Mouse (Mus musculus): ENCODE measurements around the gene 1700018B08Rik. TPM values are rescaled to one million over a fixed set of nuclear protein-coding genes. Genes with fewer than 3 reads are reported as not detected.
A peak's percentile ranks its signal among the peaks of the same experiment; 100 is the strongest.

The 1700018B08Rik gene
- not detected for total RNA-seq (2021)

GRCm38 (mm10) chr8:121544276-121544785, at the start of gene 1700018B08Rik:
1700018B08Rik (minus strand) TSS chr8:121544320.
- intact Hi-C loops (cut with DNase I) = no loop called here
- DNase-seq (ENCODE audit: low spot score) = no peak

GRCm38 (mm10) chr8:121593293-121593692, 49.2 kb upstream of the 1700018B08Rik start:
- DNase-seq (ENCODE audit: low spot score) = no peak
- intact Hi-C loops (cut with DNase I) = no loop called here

GRCm38 (mm10) chr8:121591178-121592066, 47.3 kb upstream of the 1700018B08Rik start:
- intact Hi-C loops (cut with DNase I) = no loop called here
- DNase-seq (ENCODE audit: low spot score) = no peak

- intact Hi-C loops (cut with DNase I) = no loop called here
- peak; percentile 89 for DNase-seq (ENCODE audit: low spot score)
Observed at GRCm38 (mm10) chr8:121590203-121591177, 46.4 kb upstream of the 1700018B08Rik start, which contains the start of gene Map1lc3b. Map1lc3b (plus strand) TSS chr8:121590361.

- DNase-seq (ENCODE audit: low spot score) = no peak
- intact Hi-C loops (cut with DNase I) = no loop called here
Observed at GRCm38 (mm10) chr8:121589205-121589726, 45.1 kb upstream of the 1700018B08Rik start.

- DNase-seq (ENCODE audit: low spot score) = no peak
- intact Hi-C loops (cut with DNase I) = no loop called here
Observed at GRCm38 (mm10) chr8:121588750-121589149, 44.6 kb upstream of the 1700018B08Rik start.

GRCm38 (mm10) chr8:121585159-121585825, 41.2 kb upstream of the 1700018B08Rik start:
- DNase-seq (ENCODE audit: low spot score) = peak; percentile 99
- intact Hi-C loops (cut with DNase I) = loop anchor here (2.0 kb wide), 1 partner anchor 38 kb away; no protein-coding TSS in a partner anchor

- intact Hi-C loops (cut with DNase I) = loop anchor here (2.0 kb wide), 1 partner anchor 38 kb away; no protein-coding TSS in a partner anchor
- DNase-seq (ENCODE audit: low spot score) = no peak
Observed at GRCm38 (mm10) chr8:121584730-121585129, 40.6 kb upstream of the 1700018B08Rik start.

- intact Hi-C loops (cut with DNase I) = loop anchor here (2.0 kb wide), 1 partner anchor 37 kb away; no protein-coding TSS in a partner anchor
- DNase-seq (ENCODE audit: low spot score) = no peak
Observed at GRCm38 (mm10) chr8:121583653-121584052, 39.5 kb upstream of the 1700018B08Rik start.

GRCm38 (mm10) chr8:121580465-121580864, 36.3 kb upstream of the 1700018B08Rik start:
- DNase-seq (ENCODE audit: low spot score) = no peak
- intact Hi-C loops (cut with DNase I) = no loop called here

- DNase-seq (ENCODE audit: low spot score) = peak; percentile 86
- intact Hi-C loops (cut with DNase I) = no loop called here
Observed at GRCm38 (mm10) chr8:121578676-121579451, 34.7 kb upstream of the 1700018B08Rik start, which contains the start of gene Fbxo31. Fbxo31 (minus strand) TSS chr8:121578806.

GRCm38 (mm10) chr8:121577751-121578675, 33.9 kb upstream of the 1700018B08Rik start:
- DNase-seq (ENCODE audit: low spot score) = no peak
- intact Hi-C loops (cut with DNase I) = no loop called here

GRCm38 (mm10) chr8:121575661-121576060, 31.5 kb upstream of the 1700018B08Rik start:
- no peak for DNase-seq (ENCODE audit: low spot score)
- intact Hi-C loops (cut with DNase I) = no loop called here

- peak; percentile 54 for DNase-seq (ENCODE audit: low spot score)
- intact Hi-C loops (cut with DNase I) = no loop called here
Observed at GRCm38 (mm10) chr8:121573275-121573674, 29.2 kb upstream of the 1700018B08Rik start.

GRCm38 (mm10) chr8:121572121-121572520, 28.0 kb upstream of the 1700018B08Rik start:
- no peak for DNase-seq (ENCODE audit: low spot score)
- intact Hi-C loops (cut with DNase I) = no loop called here

GRCm38 (mm10) chr8:121570801-121571200, 26.7 kb upstream of the 1700018B08Rik start:
- no peak for DNase-seq (ENCODE audit: low spot score)
- intact Hi-C loops (cut with DNase I) = no loop called here

GRCm38 (mm10) chr8:121570335-121570734, 26.2 kb upstream of the 1700018B08Rik start:
- no peak for DNase-seq (ENCODE audit: low spot score)

More at GRCm38 (mm10) chr8:121570335-121570734, 26.2 kb upstream of the 1700018B08Rik start:
- intact Hi-C loops (cut with DNase I) = no loop called here
